Mouse (Mus musculus) granulocyte monocyte progenitor cell, adult 5-6 weeks (primary cell): ENCODE measurements at regions not wholly inside any gene's neighbourhood (a gene's known extent, or its start where the extent isn't known, plus 50 kb on each side); places are given as distances from the start of the nearest gene placed in this dataset.

Source experiments
- ATAC-seq: replicated peaks from 2 replicates; pipeline ENCODE4 v1.8.0; 2016; ENCODE audit warnings: mild to moderate bottlenecking, moderate TSS enrichment, inconsistent platforms; ENCODE audit not compliant: poor library complexity, severe bottlenecking

DNA sequence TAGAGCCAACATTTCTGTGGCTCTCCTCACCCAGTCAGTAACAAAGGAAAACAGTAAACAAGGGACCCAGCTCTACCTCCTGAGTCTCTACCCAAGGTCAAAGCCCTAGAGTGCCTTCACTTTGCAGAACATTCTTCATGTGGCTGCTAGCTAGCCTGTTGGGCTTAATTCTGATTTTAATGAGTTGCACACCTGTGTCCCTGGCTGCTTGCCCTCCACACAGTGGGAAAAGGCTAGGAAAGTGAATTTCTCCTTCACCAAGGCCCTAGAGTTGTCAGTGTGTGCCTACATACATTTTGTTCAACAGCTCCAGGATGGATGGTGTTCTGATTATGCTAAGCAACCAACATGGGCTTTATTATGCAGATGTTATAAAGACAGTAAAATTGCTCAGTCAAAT, 307.8 kb upstream of the Sel1l start:
- ATAC-seq = no peak

DNA sequence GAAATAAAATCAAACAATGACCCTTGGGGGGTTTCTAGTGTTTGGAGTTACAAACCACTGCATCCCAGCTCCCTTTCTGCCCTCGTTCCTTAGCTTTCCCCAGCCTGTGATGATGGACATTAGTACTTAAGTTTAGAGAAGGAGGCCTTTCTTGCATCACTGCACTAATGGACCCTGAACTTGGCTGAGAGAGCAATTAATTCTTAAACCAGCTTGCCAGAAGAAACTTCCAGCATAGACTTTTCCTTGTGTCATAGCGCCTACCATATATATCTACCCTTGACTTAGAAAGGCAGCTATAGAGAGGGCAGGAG, 303.9 kb upstream of the Sel1l start:
- ATAC-seq = no peak

DNA sequence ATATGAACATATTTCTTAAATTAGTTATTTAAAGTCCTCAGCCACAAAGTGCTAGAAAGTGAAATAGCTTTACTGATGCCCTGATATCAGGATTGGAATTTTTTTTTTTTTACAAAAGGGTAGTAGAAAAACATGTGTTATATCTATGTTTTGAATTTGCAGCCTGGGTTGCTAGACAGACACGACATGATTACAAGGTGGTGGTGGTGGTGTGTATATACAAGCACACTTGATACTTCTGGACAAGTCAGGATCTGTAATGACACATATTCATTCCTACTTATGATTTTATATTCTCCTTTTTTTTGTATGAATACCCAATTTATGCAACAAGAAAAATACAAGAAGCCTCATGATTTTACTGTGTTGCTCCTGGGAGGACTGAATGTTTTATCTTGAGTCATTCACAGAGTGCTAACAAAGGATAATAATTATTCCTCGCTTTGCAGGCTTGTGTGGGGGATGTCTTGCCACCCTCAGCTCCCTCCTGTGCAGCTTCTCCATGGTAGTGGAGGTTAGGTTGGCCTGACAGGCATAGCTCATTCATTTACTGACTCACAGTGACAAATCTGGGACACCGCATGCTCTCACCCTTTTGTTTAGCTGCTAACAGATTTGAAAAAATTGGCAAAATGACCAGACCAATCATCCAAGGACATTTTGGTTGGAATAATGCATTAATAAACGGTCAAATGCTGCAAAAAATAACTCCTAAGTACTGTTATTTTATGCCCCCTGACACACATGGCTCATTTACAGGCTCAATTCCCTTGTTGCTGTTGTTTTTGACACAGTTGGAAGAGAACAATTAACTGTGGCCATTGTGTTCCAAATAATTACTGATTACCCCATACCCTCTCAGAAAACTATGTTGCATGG, 303.3 kb upstream of the Sel1l start:
- no peak for ATAC-seq

DNA sequence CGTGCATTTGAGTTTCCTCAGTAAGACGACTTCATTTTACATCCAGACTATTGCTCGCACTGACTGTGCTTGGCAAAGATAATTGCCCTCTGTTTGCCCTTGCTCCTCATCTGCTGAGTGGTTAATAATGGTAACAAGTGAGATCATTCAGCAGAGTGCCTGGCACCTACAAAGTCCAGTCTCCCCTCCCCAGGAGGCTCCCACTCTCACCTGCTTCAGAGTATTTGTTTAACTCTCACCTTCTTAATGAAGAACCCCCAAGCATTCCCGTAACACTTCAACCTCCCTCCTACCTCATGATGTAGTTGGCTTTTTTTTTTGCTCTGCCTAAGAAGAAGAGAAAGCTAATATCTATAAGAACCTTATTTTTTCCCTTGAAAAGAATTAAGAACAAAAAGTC, 288.6 kb upstream of the Sel1l start:
- no peak for ATAC-seq

DNA sequence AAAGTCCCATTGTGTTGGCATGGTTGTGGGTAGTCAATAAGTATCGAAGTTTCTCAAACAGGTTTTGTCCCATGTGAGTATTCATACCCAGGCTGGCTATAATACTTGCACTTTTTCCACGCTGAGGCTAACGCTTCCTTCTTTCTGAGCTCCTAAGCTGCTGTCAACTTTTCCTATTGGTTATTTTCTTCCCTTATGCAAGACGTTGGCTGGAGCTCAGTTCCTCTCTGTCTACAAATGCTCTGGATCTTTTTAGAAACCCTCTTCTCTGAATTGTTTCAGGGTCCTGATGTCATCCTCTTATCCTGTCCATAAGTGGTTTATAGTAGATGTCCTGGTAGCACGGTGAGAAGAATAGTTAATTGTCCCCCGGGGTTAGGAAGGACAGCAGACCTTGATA, 278.7 kb upstream of the Sel1l start:
- ATAC-seq = no peak

DNA sequence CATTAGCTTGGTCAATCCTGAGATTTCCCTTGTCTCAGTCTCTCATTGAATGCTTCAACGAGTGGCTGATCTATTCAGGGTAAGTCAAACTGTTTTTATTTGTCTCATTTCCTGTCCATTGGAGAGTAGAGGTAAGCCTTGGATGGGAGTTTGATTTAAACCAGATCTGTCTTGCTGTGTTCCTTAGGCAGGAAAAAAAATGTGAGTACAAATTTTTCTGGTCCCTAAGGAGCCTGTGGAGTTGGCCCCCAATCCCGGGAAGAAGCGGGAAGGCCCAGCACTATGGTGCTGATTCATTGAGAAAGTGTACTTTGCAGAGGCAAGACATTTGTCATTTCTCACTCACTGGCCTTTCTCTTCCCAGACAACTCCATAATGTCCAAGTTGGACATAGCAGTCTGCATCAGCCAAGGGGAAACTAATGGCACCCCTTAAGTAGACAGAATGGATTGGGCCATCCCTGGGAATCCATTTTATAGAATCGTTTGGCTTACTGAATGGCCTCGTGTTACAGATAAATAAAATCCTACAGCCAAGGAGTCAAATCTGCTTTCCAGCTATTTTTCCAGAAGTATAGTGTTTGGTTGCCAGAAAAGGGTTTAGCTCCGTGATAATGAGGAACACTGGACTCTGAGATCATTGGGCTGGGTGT, 271.3 kb upstream of the Sel1l start:
- no peak for ATAC-seq

DNA sequence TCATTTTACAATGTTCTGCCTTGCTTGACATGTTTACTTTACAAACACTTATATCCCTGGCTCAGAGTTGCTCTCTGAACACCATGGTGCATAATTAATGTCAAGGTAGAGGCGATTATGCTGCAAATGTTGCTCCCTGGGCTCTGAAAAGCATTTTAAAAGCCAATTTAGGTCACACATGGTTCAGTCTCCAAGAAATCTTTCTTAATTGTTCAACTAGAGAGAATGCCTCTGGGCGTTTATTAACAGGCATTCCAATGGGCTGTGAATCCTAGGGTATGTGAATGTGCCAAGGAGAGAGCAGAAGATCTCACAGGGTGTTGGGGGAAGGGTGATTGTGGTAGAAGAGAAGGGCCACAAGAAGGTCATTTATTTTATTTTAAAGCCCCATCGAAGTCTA, 260.7 kb upstream of the Sel1l start:
- ATAC-seq = no peak

DNA sequence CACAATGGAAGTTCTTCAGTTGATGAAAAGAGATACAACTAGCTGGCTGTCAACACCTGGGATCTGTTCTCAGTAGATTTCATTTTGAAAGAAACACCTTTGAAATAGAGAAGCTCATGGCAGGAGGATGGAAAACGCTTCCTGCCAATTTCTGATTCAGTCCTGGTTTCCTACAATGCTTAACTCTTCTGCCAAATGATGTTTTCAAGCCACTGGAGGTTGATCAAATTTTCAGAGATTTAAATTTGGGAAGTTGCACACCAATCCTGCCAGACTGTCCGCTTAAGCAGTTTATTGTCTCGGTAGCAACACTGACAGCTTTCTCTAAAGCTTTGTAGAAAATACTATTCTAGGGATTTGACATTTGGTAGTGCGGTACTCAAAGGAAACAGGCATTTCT, 251.1 kb upstream of the Sel1l start:
- no peak for ATAC-seq

DNA sequence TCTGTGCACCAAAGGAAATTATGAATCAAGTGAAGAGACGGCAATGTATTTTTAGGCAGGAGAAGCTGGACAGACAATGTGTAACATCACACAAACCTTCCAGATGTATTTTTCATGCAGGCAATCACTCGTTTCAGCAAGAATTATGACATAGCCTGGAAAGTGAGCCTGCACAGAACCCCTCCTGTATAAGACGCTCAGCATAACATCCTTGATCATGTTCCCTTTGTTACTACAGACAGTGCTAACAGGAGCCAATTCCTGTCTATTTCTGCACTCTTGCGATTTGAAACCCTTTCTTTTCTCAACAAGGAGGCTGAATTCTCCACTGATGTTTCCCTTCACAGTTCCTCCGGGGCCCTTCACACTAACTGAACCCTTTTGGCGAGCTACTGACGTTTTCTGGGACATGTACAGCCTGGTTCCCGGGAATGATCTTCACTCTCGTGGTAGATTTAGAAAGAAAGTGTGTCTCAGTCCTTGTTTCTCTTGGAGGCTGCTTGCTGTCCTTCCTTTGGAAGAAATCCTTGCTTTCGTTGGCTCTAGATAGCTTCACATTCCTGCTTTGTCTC, 243.9 kb upstream of the Sel1l start:
- ATAC-seq = no peak

DNA sequence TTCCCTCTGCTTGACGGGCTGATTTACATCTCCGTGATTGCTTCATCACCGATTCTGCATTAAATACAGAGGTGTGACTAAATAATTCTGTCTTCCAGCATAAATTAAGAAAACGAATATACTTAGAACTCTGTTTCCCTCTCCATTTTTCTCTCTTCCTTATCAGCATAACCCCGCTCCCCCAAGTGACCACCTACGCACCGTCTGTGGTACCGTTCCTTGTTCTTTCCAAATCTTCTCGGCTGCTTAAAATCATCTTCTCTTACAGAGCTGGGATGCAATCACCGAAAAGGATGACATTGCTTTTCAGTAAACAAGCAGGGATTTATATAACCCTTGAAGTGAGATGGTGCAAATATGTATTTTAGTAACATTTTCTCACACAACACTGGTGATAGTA, 224.3 kb upstream of the Sel1l start:
- ATAC-seq = no peak

DNA sequence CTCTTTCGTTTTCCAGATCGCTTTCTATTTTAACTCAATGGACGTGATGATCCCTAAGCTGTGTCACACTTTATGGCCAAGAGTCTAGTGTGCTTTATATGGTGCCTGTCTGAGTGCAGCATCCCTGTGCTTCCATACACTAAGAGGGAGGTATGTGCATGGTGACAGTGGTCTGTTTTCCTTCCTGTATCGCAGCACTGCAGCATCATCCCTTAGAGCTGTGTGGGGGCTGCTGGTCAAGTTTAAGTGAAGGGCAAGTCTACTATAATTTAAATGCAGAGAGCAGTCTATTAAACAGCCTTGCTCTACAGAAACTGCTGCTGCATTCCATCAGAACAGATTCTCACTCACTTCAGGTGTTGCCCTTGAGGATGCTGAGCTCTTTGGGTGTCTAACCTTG, 213.8 kb upstream of the Sel1l start:
- no peak for ATAC-seq

DNA sequence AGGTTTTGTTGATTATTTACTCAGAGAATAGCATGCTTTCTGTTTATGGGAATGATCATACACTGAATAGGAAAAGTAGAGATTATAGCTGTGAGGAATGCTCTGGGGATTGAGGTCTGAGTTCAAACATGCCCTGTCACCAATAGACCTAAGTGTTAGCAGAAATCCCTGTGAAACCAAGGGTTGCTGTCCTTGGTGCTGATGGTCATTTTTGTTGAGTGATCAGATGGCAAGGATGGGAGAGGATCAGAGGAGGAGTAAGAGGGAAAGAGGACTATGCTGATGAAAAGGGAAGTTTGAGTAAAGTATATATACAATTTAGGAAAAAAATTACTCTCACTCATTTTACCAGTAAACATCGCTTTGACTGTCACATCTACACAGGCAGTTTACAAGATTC, 191.5 kb upstream of the Sel1l start:
- no peak for ATAC-seq

DNA sequence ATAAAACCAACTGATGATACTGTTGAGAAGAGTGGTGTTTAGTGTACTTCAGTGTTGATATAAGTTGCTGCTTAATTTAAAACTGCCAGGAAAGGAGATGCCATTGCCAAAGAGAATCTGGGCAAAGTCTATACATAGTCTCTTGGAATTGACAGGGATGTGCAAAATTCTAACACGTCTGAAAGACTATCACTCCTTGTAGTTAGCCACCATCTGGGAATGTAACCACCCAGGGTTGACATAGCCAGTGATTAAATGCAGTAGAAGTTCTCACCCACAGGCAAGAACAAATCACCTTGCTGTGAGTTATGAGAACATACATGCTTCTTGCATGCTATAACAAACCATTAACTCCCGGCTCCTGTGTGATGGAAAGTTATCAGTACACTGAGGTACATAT, 180.2 kb upstream of the Sel1l start:
- ATAC-seq = no peak

DNA sequence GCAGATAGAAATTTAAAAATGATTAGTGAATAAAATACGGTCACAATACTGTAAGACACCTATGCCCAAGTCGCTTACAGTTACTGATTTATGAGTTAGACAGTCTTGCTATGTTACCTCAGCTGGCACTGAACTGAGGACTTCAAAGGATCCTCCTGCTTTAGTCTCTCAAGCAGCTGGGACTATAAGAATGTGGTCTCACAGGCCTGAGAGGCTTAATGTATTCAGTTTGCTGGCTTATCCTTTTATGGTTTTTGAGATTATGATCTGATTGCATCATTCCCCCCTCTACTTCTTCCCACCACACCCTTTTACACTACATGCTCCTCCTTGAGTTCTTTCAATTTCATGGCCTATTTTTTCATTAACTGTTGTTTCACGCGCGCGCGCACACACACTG, 179.4 kb upstream of the Sel1l start:
- ATAC-seq = no peak

DNA sequence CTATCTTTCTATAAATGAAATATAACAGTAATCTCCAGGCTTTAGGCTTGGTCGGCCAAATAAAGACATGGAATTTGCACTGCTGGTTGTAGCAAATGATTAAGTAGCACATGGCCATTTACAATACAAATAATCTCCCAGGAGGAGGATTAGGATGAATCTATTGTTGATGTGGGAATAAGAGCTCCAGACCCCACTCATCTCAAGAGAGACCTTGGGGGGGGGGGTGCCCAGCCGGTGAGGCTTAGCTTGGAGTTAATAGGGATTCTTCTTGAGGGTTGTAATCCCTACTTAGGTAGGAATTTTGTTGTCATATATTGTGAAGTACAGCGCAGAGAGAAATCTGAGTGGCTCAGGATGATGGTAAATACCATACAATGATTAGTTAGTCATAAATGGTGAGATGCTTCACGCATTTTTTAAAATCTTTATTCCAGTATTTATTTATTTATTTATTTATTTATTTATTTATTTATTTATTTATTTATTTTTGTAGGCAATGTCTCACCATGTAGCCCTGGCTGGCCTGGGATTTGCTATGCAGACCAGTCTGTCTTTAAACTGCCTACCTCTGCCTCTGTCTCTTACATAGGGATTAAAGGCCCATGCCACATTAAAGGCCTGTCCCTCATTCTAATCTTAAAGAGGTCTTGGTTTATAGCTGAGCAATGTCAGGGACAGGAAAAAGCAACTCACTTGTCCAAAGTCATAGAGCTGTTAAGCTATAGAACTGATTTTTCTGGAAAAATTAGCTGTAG, 175.7 kb upstream of the Sel1l start:
- no peak for ATAC-seq

DNA sequence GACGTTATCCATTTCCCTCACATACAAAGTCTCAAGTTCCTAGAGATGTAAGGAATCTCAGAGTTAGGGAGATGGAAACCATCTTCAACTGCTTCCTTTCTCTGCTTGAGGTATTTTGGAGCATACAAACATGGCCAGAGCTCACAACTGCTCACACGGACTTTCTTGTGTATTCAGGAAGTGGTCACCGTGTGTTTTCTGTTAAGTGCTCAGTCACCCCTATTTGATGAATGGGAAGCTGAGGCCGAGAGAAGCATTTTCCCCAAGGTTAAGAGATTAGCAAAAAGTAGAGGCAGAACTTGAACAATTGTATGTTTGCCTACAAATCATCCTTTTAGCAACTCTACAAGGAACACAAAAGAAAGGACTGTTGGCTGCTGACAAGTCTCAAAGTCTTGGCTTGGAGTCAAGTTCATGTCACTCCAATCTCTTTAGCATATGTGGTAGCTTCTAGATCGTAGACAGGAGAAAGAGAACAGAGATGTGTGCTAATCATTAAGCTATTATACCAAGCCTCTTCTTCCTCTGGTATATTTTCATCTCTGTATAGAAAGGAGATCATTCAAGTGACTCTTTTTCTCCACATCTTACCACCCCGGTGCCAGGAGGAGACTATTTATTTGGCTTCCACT, 170.8 kb upstream of the Sel1l start:
- no peak for ATAC-seq

DNA sequence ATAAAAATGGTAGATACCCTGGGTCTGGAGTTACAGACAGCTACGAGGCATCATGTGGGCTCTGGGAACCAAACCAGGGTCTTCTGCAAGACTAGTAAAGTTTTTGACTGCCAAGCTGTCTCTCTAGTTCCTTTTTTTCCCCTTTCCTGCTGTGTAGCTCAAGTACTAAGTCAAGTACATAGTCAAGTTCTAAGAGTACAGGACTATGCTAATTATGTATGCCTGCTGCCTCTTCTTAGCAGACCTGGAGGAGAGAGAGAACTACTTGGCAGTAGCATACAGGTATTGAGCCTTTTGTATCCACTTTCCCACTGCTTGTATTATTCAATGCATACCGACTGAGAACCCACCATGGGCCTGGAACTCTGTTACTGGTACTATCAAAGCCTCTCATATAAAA, 166.4 kb upstream of the Sel1l start:
- ATAC-seq = no peak

DNA sequence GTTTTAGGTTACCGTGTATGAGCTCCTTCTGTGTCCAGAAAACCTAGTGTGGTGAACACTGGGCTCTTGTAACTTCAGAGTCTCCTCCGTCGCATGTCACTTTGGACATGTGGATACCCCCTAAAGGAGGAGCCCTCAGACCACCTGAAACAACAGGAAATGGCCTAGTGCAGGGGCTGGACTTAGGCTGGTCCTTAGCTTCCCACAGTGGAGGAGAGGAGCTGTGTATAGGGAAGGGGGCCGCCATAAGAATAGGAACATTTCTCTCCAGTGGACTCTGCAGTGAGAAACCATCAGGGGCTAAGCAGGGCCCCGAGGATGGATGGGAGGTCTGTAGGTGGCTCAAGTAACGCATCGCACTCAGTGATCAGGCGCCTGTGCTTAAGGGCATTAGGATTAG, 165.0 kb upstream of the Sel1l start:
- no peak for ATAC-seq

DNA sequence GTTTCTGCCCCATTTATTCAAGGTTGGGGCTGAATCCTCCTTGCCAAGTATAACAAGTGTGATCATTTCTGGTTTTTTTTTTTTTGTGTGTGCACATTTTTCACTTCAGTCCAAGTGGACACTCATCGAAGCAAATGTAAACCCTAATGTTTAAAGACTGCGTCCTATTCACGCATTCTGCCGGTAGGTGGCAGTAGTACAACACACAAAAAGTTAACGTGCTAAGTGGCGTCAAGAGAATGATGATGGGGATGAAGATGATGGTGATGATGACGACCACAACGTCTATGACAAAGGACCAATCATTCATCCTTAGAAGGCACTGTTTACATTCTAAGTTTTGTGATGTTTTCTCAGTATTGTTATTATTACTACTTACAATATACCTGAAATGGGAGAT, 164.3 kb upstream of the Sel1l start:
- ATAC-seq = peak; percentile 56; the same call in 1 of the 2 replicates

DNA sequence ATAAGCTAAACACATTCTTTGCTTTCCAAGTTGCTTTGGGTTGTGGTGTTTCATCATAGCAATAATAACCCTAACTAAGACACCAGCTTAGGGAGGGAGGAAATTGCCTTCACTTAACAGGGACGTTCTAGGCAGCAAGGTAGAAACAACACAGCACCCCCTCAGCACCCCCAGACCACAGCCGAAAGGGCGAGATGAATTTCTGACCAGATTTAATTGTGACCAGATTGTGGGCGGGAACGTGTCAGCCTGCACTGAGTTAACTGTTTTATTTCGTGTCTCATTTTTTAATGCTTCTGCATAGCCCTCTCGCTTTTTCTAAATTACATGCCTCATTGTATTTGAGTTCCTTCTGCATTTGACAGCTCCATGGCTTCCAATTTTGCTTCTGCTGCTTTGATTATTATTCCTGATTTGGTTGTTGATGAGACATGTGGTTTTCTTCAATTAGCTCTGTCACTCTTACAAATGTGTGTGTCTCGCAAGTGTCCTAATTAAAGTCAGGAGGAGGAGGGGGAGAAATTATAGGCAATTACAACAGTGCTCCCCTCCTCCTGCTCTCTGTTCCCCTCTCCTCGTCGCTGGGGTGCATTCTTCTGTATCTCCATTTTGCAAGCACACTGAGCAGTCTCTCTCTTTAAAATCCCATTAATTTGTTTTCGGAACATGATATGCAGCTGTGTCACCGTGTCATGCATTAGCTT, 155.6 kb upstream of the Sel1l start:
- ATAC-seq = no peak
